Mouse (Mus musculus) intestine, embryonic 16.5 days (tissue): ENCODE data around the gene Strap. TPM values are rescaled to one million over a fixed set of nuclear protein-coding genes. Genes with fewer than 3 reads are reported as not detected.
A peak's percentile ranks its signal among the peaks of the same experiment; 100 is the strongest.

ENCODE experiments used
- ATAC-seq: fragments of 200-750 bp; cut with Nextera tagmentation; 2 replicates; pipeline ENCODE4 v1.8.0; 2017; ENCODE audit warnings: moderate TSS enrichment, moderate library complexity
- H3K27ac ChIP-seq: fragments of 300-500 bp; sonication (generic); 2 replicates; pipeline ENCODE4 v1.5.1; 2014; ENCODE audit warnings: mild to moderate bottlenecking, low read length
- H3K27me3 ChIP-seq: fragments of 300-500 bp; sonication (generic); replicated peaks from 2 replicates; pipeline ENCODE4 v1.6.1; 2014; ENCODE audit warnings: low read length, control low read depth, mixed read lengths; ENCODE audit not compliant: control insufficient read depth, insufficient read depth
- H3K36me3 ChIP-seq: fragments of 300-500 bp; sonication (generic); 2 replicates; pipeline ENCODE4 v1.6.1; 2014; ENCODE audit warnings: low read length, control low read depth; ENCODE audit not compliant: control insufficient read depth, insufficient read depth
- H3K4me1 ChIP-seq: fragments of 300-500 bp; sonication (generic); 2 replicates; pipeline ENCODE4 v1.6.1; 2014; ENCODE audit warnings: low read length, control low read depth, mixed read lengths; ENCODE audit not compliant: control insufficient read depth, insufficient read depth
- H3K4me2 ChIP-seq: fragments of 300-500 bp; sonication (generic); 2 replicates; pipeline ENCODE4 v1.6.1; 2014; ENCODE audit warnings: low read depth, low read length, control low read depth
- H3K4me3 ChIP-seq: fragments of 300-500 bp; sonication (generic); 2 replicates; pipeline ENCODE4 v1.5.1; 2014; ENCODE audit warnings: mild to moderate bottlenecking, low read length
- H3K9ac ChIP-seq: fragments of 300-500 bp; sonication (generic); 2 replicates; pipeline ENCODE4 v1.6.1; 2014; ENCODE audit warnings: low read depth, low read length
- H3K9me3 ChIP-seq: fragments of 300-500 bp; sonication (generic); 2 replicates; pipeline ENCODE4 v1.6.1; 2016; ENCODE audit warnings: low read length, control low read depth; ENCODE audit not compliant: control insufficient read depth
- WGBS: fragments of 180-500 bp; shearing (Covaris S2); extraction: QIAGEN DNeasy Blood & Tissue Kit; methylation state at CpG from one replicate; pipeline ENCODE4 v1.1.7; 2014; 5-methylcytosine and 5-hydroxymethylcytosine counted together
- polyA plus RNA-seq: library from polyadenylated mRNA; unstranded; fragments of >200 nt; fragmentation: Nextera tagmentation; extraction: Ambion mirVana; gene quantifications from 2 replicates; pipeline ENCODE4 v1.2.1, GENCODE M21; 2015

Gene Strap
- polyA plus RNA-seq, 1 experiment from 2014 or later, result 132 TPM

GRCm38 (mm10) chr6:137788976-137789590 is 54.2 kb downstream of the Strap start:
- 72% methylated on average over 9 of the region's 9 CpGs for WGBS

GRCm38 (mm10) chr6:137789658-137790057 is 54.8 kb downstream of the Strap start:
- H3K27me3 ChIP-seq, result no peaks in the 10 kb centered on the region
- ATAC-seq, result peak; percentile 92
- H3K4me1 ChIP-seq, result no peaks in the 10 kb centered on the region
- H3K4me2 ChIP-seq, result no peak overlapping the region
- H3K4me3 ChIP-seq, result no peak overlapping the region
- no peak overlapping the region for H3K27ac ChIP-seq
- no peak overlapping the region for H3K9ac ChIP-seq
- WGBS, result 59% methylated on average over 2 of the region's 2 CpGs
- H3K9me3 ChIP-seq, result no peaks in the 10 kb centered on the region
- no peaks in the 10 kb centered on the region; the same call in 1 of the 2 replicates for H3K36me3 ChIP-seq

More at GRCm38 (mm10) chr6:137788976-137789590, 54.2 kb downstream of the Strap start:
- Histone ChIP-seq H3K27ac (no peak overlapping the region), H3K36me3 (no peaks in the 10 kb centered on the region; the same call in 1 of the 2 replicates), H3K4me3 (no peak overlapping the region), H3K9ac (no peak overlapping the region), H3K9me3 (no peaks in the 10 kb centered on the region), H3K4me1 (no peaks in the 10 kb centered on the region), H3K27me3 (no peaks in the 10 kb centered on the region), H3K4me2 (no peak overlapping the region)
- no peak for ATAC-seq

- Histone ChIP-seq H3K9me3 (no peaks in the 10 kb centered on the region), H3K4me1 (no peaks in the 10 kb centered on the region), H3K27ac (no peak overlapping the region), H3K27me3 (no peaks in the 10 kb centered on the region), H3K9ac (no peak overlapping the region), H3K36me3 (no peaks in the 10 kb centered on the region), H3K4me3 (no peak overlapping the region), H3K4me2 (no peak overlapping the region)
- 41% methylated on average over 2 of the region's 2 CpGs for WGBS
- ATAC-seq, result no peak
Measured at GRCm38 (mm10) chr6:137795494-137795893, 60.6 kb downstream of the Strap start.

GRCm38 (mm10) chr6:137796596-137797567 is 62.0 kb downstream of the Strap start:
- peak; percentile 23; the same call in 1 of the 2 replicates for ATAC-seq

GRCm38 (mm10) chr6:137799253-137799652 is 64.4 kb downstream of the Strap start:
- no peaks in the 10 kb centered on the region for H3K9me3 ChIP-seq
- H3K27me3 ChIP-seq, result no peaks in the 10 kb centered on the region
- 67% methylated on average over 9 of the region's 9 CpGs for WGBS
- no peak for ATAC-seq
- no peak overlapping the region for H3K4me3 ChIP-seq
- H3K4me2 ChIP-seq, result no peak overlapping the region
- no peak overlapping the region for H3K9ac ChIP-seq
- H3K36me3 ChIP-seq, result peaks cover 3% of the 10 kb centered on the region; the same call in 1 of the 2 replicates
- no peak overlapping the region for H3K27ac ChIP-seq
- no peaks in the 10 kb centered on the region for H3K4me1 ChIP-seq

More at GRCm38 (mm10) chr6:137796596-137797567, 62.0 kb downstream of the Strap start:
- H3K27me3 ChIP-seq, result no peaks in the 10 kb centered on the region
- no peaks in the 10 kb centered on the region for H3K4me1 ChIP-seq
- no peak overlapping the region for H3K27ac ChIP-seq
- peaks cover 3% of the 10 kb centered on the region; the same call in 1 of the 2 replicates for H3K36me3 ChIP-seq
- 71% methylated on average over 29 of the region's 29 CpGs for WGBS
- H3K9me3 ChIP-seq, result no peaks in the 10 kb centered on the region
- H3K9ac ChIP-seq, result no peak overlapping the region
- H3K4me2 ChIP-seq, result no peak overlapping the region
- no peak overlapping the region for H3K4me3 ChIP-seq

Other genes with a start within 250 kb of the Strap start
- gene Eps8, start 80.2 kb upstream of the Strap start, polyA plus RNA-seq, result 102 and 143 TPM in 2 replicates
- gene Dera, start 19.5 kb downstream of the Strap start, polyA plus RNA-seq, result 124 and 132 TPM in 2 replicates